In genomic region chr7:76353469-76353868, GRCm38 (mm10) we compare ENCODE assay signal across 10 mouse cellular contexts.
A peak's percentile ranks its signal among the peaks of the same experiment; 100 is the strongest.
DNase-seq lines count a peak whose midpoint lies in the region; ATAC-seq and TF ChIP-seq lines count a peak whose summit lies in the region.
"Had no signal": no experiment of that assay in that cellular context is flagged by ENCODE, and none has a peak within 500 bp of the region (broad histone marks: within the 10 kb centered on the region; RNA-seq: fewer than 3 reads in every experiment).

No protein-coding gene starts in this region.

- H3K9me3 ChIP-seq in lung, postnatal 0 days (ENCODE audit: low read length), result no peaks in the 10 kb centered on the region
- no peaks in the 10 kb centered on the region for H3K9me3 ChIP-seq in embryonic facial prominence, embryonic 14.5 days (ENCODE audit: control insufficient read depth, low read length)
- H3K9me3 ChIP-seq: heart, embryonic 15.5 days had no signal

- no peaks in the 10 kb centered on the region for H3K4me1 ChIP-seq in lung, postnatal 0 days (ENCODE audit: insufficient read depth, low read depth, low read length)
- H3K4me1 ChIP-seq in embryonic facial prominence, embryonic 14.5 days (ENCODE audit: control insufficient read depth, insufficient read depth, low read length), result no peaks in the 10 kb centered on the region
- H3K4me1 ChIP-seq: heart, embryonic 15.5 days had no signal

- TF ChIP-seq CTCF in lung, postnatal 0 days (IDR thresholded peaks at IDR 0.05), result peak; percentile 32; the same call in 1 of the 2 replicates
- no peak; the same call in none of the 2 replicates for TF ChIP-seq CTCF in left cerebral cortex, adult 2 months (IDR thresholded peaks at IDR 0.05)

- no peak for ATAC-seq in lung, postnatal 0 days
- no peak for ATAC-seq in embryonic facial prominence, embryonic 14.5 days (ENCODE audit: low read depth)

- intact Hi-C loops in left cerebral cortex, adult 2 months (cut with DNase I), result loop anchor here (5.0 kb wide), 1 partner anchor 441 kb away; no protein-coding TSS in a partner anchor

- no peak overlapping the region for H3K27ac ChIP-seq in lung, postnatal 0 days (ENCODE audit: low read length)
- H3K27ac ChIP-seq in embryonic facial prominence, embryonic 14.5 days (replicated peaks; ENCODE audit: low read depth, low read length), result no peak overlapping the region
- no peak overlapping the region for H3K27ac ChIP-seq in left cerebral cortex, adult 2 months
- H3K27ac ChIP-seq: heart, embryonic 15.5 days had no signal

- H3K4me2 ChIP-seq in lung, postnatal 0 days (replicated peaks; ENCODE audit: low read depth, low read length), result no peak overlapping the region
- H3K4me2 ChIP-seq in embryonic facial prominence, embryonic 14.5 days (ENCODE audit: low read depth, low read length), result no peak overlapping the region
- H3K4me2 ChIP-seq: heart, embryonic 15.5 days had no signal

- peak; percentile 8 to 67 for DNase-seq in adrenal gland, adult (ENCODE audit: inconsistent age in 2 of 2, low spot score in 1 of 2)
- DNase-seq in adrenal gland, adult 2 months, result no peak
- DNase-seq in lung, postnatal 0 days (ENCODE audit: low spot score), result no peak
- DNase-seq in lung, postnatal 25 days (ENCODE audit: low spot score), result no peak
- peak; percentile 12 for DNase-seq in embryonic facial prominence, embryonic 14.5 days (ENCODE audit: low spot score)
- peak; percentile 24 to 54 for DNase-seq in thymus, postnatal 10 days (ENCODE audit: low spot score in 2 of 2)
- DNase-seq in left cerebral cortex, adult 2 months (ENCODE audit: extremely low spot score in 1 of 2, low spot score in 2 of 2), result no peak
- DNase-seq in spleen, postnatal 14 days (ENCODE audit: low spot score in 2 of 2), result no peak
- DNase-seq: cerebellum, adult 8-10 months had no signal

- no peaks in the 10 kb centered on the region for H3K27me3 ChIP-seq in lung, postnatal 0 days (replicated peaks; ENCODE audit: insufficient read depth, low read length)
- no peaks in the 10 kb centered on the region for H3K27me3 ChIP-seq in embryonic facial prominence, embryonic 14.5 days (replicated peaks; ENCODE audit: control insufficient read depth, insufficient read depth, low read length)
- H3K27me3 ChIP-seq: heart, embryonic 15.5 days had no signal

- H3K36me3 ChIP-seq in lung, postnatal 0 days (ENCODE audit: insufficient read depth, low read length), result no peaks in the 10 kb centered on the region
- H3K36me3 ChIP-seq in embryonic facial prominence, embryonic 14.5 days (ENCODE audit: control insufficient read depth, insufficient read depth, low read length), result no peaks in the 10 kb centered on the region
- H3K36me3 ChIP-seq: heart, embryonic 15.5 days had no signal

- 51% methylated on average over 10 of the region's 10 CpGs for WGBS in lung, postnatal 0 days
- 51% methylated on average over 10 of the region's 10 CpGs for WGBS in embryonic facial prominence, embryonic 14.5 days

- no peak for TF ChIP-seq EP300 in lung, postnatal 0 days (IDR thresholded peaks at IDR 0.05)

- H3K4me3 ChIP-seq in lung, postnatal 0 days (ENCODE audit: low read depth, low read length), result no peak overlapping the region
- no peak overlapping the region for H3K4me3 ChIP-seq in embryonic facial prominence, embryonic 14.5 days (ENCODE audit: low read depth, low read length)
- H3K4me3 ChIP-seq in left cerebral cortex, adult 2 months, result no peak overlapping the region
- H3K4me3 ChIP-seq: heart, embryonic 15.5 days had no signal

- no peak overlapping the region for H3K9ac ChIP-seq in lung, postnatal 0 days (replicated peaks; ENCODE audit: low read depth)
- H3K9ac ChIP-seq in embryonic facial prominence, embryonic 14.5 days (ENCODE audit: low read depth, low read length), result no peak overlapping the region
- H3K9ac ChIP-seq: heart, embryonic 15.5 days had no signal

Comparison
In these comparisons a context has a peak if more than half of its experiments do, and no peak if none do; other contexts are left out.
1. DNase-seq: peak in adrenal gland, adult (2 of 2), embryonic facial prominence, embryonic 14.5 days (single experiment) and thymus, postnatal 10 days (2 of 2); none in adrenal gland, adult 2 months (single experiment), lung, postnatal 0 days (single experiment), lung, postnatal 25 days (single experiment), left cerebral cortex, adult 2 months (0 of 2) and spleen, postnatal 14 days (0 of 2).